Mouse (Mus musculus): Measurements from ENCODE around the gene Ncbp1. TPM values are rescaled to one million over a fixed set of nuclear protein-coding genes. Genes with fewer than 3 reads are reported as not detected.

The Ncbp1 gene
- 6.0 and 11.4 TPM in 2 replicates for polyA plus RNA-seq (2012; ENCODE audit: low replicate concordance)

DNA sequence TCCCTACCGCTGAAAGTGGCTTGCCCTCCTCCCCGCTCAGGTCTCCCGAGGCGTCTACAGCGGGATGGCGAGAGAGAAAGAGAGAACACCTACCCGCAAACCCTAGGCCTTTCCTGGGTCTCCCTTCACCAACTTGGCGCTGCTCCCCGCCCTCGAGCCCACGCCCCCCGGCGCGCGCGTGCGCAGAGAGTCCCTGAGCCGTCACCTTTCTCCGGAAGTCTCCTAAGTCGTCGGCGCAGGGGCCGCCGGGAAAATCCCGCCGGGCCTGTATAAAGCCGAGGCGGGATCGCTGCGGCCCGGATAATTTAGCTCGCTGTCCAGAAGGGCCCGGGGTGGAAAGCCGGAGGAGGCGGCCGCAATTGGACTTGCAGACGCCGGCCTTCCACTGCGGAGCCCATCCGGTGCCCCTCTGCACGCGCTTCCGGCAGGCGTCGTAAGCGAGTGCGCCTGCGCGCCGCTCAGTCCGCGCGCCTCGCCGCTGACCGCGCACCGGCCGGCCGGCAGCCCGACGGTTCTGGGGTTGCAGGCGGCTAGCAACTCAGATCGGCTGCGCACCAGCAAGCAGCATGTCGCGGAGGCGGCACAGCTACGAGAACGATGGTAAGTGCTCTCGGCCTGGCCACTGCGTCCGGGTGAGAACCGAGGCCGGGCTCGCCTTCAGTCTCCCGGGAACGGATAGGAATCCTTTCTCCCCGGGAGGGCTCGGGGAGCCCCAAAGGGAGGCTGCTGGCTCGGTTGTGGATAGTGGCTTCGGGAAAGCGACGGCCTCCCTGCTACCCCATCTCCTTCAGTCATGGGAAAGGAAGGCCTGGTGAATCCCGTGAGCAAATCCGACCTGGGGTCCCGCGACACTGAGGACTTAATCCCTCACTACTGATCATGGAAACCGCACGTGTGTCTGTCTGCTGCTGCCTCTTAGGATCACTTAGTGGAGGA lies at the start of gene Ncbp1, which contains the start of gene Tstd2:
TSS of gene Ncbp1 (plus strand) at position 327 of the 936 bp plus-strand sequence.
TSS of gene Tstd2 (minus strand) at position 408 of the 936 bp plus-strand sequence.

DNA sequence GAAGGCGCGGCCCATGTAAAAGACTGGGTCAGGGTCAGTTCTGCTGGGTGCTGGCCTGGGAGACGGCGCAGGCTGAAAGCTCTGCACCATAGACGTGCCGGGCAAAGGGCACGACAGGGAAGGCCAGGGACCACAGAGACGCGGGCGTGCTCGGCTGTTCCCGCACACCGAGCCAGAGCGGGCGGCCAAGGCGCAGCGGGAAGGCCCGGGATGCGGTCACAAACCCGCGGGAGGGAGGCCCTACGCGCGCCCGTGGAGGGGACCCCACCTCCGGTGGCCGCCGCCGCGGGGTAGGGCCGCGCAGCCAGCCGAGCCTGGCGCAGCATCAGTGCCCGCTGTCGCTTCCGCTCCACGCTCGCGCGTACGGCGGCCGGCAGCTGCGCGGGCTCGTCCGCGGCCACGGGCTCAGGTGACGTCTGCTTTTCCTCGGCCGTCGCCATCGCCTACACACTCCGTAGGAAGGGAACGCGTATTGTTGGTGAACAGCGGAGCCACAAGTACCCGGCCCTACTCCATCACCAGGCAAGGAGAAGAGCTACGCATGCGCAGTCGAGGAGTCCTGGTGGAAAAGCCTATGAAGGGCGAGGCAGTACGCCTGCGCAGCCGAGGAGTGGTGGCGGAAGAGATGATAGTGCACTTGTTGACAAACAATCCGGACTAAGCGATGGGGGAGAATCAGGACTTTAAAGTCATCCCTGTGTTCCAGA lies 57.5 kb downstream of the Ncbp1 start, which contains the start of gene Xpa:
TSS of gene Xpa (minus strand) at position 531 of the 707 bp plus-strand sequence.

Other genes with a start within 250 kb of the Ncbp1 start
- gene Ccdc180, start 248.3 kb upstream of the Ncbp1 start, polyA plus RNA-seq (2012; ENCODE audit: low replicate concordance): not detected in 2 replicates
- gene Tdrd7, start 173.3 kb upstream of the Ncbp1 start, polyA plus RNA-seq (2012; ENCODE audit: low replicate concordance): 0.46 and 0.91 TPM in 2 replicates
- 12.5 and 19.9 TPM in 2 replicates for gene Tmod1, start 99.7 kb upstream of the Ncbp1 start, polyA plus RNA-seq (2012; ENCODE audit: low replicate concordance)
- 5.7 and 12.5 TPM in 2 replicates for gene Tstd2, start 81 bp downstream of the Ncbp1 start, polyA plus RNA-seq (2012; ENCODE audit: low replicate concordance)
- 19.5 and 25.6 TPM in 2 replicates for gene Xpa, start 57.7 kb downstream of the Ncbp1 start, polyA plus RNA-seq (2012; ENCODE audit: low replicate concordance)
- not detected in 2 replicates for gene Foxe1, start 205.0 kb downstream of the Ncbp1 start, polyA plus RNA-seq (2012; ENCODE audit: low replicate concordance)